8 mouse cellular contexts compared by ENCODE assay signal in genomic region chr19:40818764-40819163, GRCm38 (mm10). TPM values are rescaled to one million over a fixed set of nuclear protein-coding genes. Genes with fewer than 3 reads are reported as not detected.
A peak's percentile ranks its signal among the peaks of the same experiment; 100 is the strongest.
DNase-seq lines count a peak whose midpoint lies in the region; ATAC-seq and TF ChIP-seq lines count a peak whose summit lies in the region.

No protein-coding gene starts in this region.

- intact Hi-C loops in gastrocnemius, postnatal 14 days (cut with DNase I; ENCODE audit: low total_unique reads), result no loop called here

- H3K4me3 ChIP-seq in liver, embryonic 13.5 days (replicated peaks), result 0 out of 2 replicates have a peak overlapping the region, but pooled peaks have one; percentile 14
- H3K4me3 ChIP-seq in small intestine, adult 2 months (ENCODE audit: low read depth, low read length), result no peak overlapping the region
- no peak overlapping the region for H3K4me3 ChIP-seq in midbrain, embryonic 16.5 days (ENCODE audit: low read depth, low read length)

- TF ChIP-seq POLR2A in small intestine, adult 2 months (IDR thresholded peaks at IDR 0.05; ENCODE audit: low read depth, low read length), result no peak

- peak; percentile 7; the same call in 1 of the 2 replicates for TF ChIP-seq CTCF in small intestine, adult 2 months (IDR thresholded peaks at IDR 0.05; ENCODE audit: extremely low read depth, insufficient read length, insufficient replicate concordance, low read depth, low read length)

- no peaks in the 10 kb centered on the region for H3K9me3 ChIP-seq in liver, embryonic 13.5 days (replicated peaks)
- no peaks in the 10 kb centered on the region for H3K9me3 ChIP-seq in midbrain, embryonic 16.5 days (replicated peaks; ENCODE audit: control insufficient read depth, low read length, poor library complexity, severe bottlenecking)

- peak overlapping the region; percentile 51 for H3K4me2 ChIP-seq in liver, embryonic 13.5 days
- H3K4me2 ChIP-seq in midbrain, embryonic 16.5 days (ENCODE audit: low read length), result no peak overlapping the region

- DNase-seq in CD4-positive, CD25-positive, alpha-beta regulatory T cell, adult 2 months (ENCODE audit: low read depth, low spot score), result peak; percentile 75
- peak; percentile 52 for DNase-seq in T-cell, adult 2 months (ENCODE audit: low spot score)
- DNase-seq in liver, embryonic 13.5 days, result peak; percentile 56
- no peak for DNase-seq in adipocyte (ENCODE audit: low spot score)
- DNase-seq in gastrocnemius, postnatal 14 days, result no peak
- no peak for DNase-seq in adrenal gland, postnatal 4 days (ENCODE audit: low spot score in 2 of 2)

- H3K27me3 ChIP-seq in liver, embryonic 13.5 days, result no peaks in the 10 kb centered on the region
- no peaks in the 10 kb centered on the region for H3K27me3 ChIP-seq in small intestine, adult 2 months (ENCODE audit: control insufficient read depth, insufficient read depth, low read length)
- H3K27me3 ChIP-seq in midbrain, embryonic 16.5 days (ENCODE audit: control insufficient read depth, insufficient read depth, low read depth, low read length), result no peaks in the 10 kb centered on the region

- H3K4me1 ChIP-seq in liver, embryonic 13.5 days (replicated peaks), result peaks cover 47% of the 10 kb centered on the region
- H3K4me1 ChIP-seq in small intestine, adult 2 months (ENCODE audit: control insufficient read depth, insufficient read depth, insufficient read length, low read length), result no peaks in the 10 kb centered on the region; the same call in 1 of the 2 replicates
- no peaks in the 10 kb centered on the region for H3K4me1 ChIP-seq in midbrain, embryonic 16.5 days (ENCODE audit: control insufficient read depth, insufficient read depth, low read length)

- peak; percentile 60 for ATAC-seq in liver, embryonic 13.5 days (ENCODE audit: low read depth)
- no peak for ATAC-seq in midbrain, embryonic 16.5 days

- H3K9ac ChIP-seq in liver, embryonic 13.5 days, result peak overlapping the region; percentile 50
- no peak overlapping the region for H3K9ac ChIP-seq in midbrain, embryonic 16.5 days (ENCODE audit: low read depth, low read length)

- WGBS in liver, embryonic 13.5 days (ENCODE audit: insufficient replicate concordance), result 3% methylated on average over 7 of the region's 7 CpGs
- WGBS in small intestine, adult 2 months, result 12% methylated on average over 7 of the region's 7 CpGs
- WGBS in midbrain, embryonic 16.5 days, result 80% methylated on average over 7 of the region's 7 CpGs

- no peaks in the 10 kb centered on the region for H3K36me3 ChIP-seq in liver, embryonic 13.5 days
- H3K36me3 ChIP-seq in small intestine, adult 2 months (ENCODE audit: control insufficient read depth, insufficient read depth, low read length), result no peaks in the 10 kb centered on the region
- no peaks in the 10 kb centered on the region for H3K36me3 ChIP-seq in midbrain, embryonic 16.5 days (ENCODE audit: control insufficient read depth, insufficient read depth, low read length)

- peak overlapping the region; percentile 81 for H3K27ac ChIP-seq in liver, embryonic 13.5 days
- H3K27ac ChIP-seq in small intestine, adult 2 months (ENCODE audit: insufficient read depth, low read depth, low read length), result no peak overlapping the region
- H3K27ac ChIP-seq in midbrain, embryonic 16.5 days (ENCODE audit: low read length), result no peak overlapping the region

RNA-seq across cellular contexts. Expression of gene Ccnj, which starts 12.3 kb away (rescaled TPM):
- polyA plus RNA-seq in liver, embryonic 13.5 days (2015; fragmentation: Nextera tagmentation; extraction: Ambion mirVana), result 4.5 and 5.2 TPM in 2 replicates
- 2.4 and 5.9 TPM in 2 replicates for polyA plus RNA-seq in small intestine, adult 2 months (2012; rRNA removed)
- total RNA-seq in gastrocnemius, postnatal 14 days (2021), result 1 to 10 TPM; 3.1 to 3.4 TPM
- 16.7 and 19.8 TPM in 2 replicates for polyA plus RNA-seq in midbrain, embryonic 16.5 days (2015; fragmentation: Nextera tagmentation; extraction: Ambion mirVana)
- total RNA-seq in adrenal gland, postnatal 4 days (2021), result 10 to 100 TPM; 10.7 to 12.3 TPM

Comparison
In these comparisons a context has a peak if more than half of its experiments do, and no peak if none do; other contexts are left out.
1. DNase-seq: peak in CD4-positive, CD25-positive, alpha-beta regulatory T cell, adult 2 months (single experiment), T-cell, adult 2 months (single experiment) and liver, embryonic 13.5 days (single experiment); none in adipocyte (single experiment), gastrocnemius, postnatal 14 days (single experiment) and adrenal gland, postnatal 4 days (0 of 2).